Mouse (Mus musculus) liver, adult 2 months (tissue): ENCODE measurements around the gene Dbr1.

Experiments used
- CTCF ChIP-seq: fragments of 200-500 bp; IDR thresholded peaks from 2 replicates; pipeline ENCODE4 v1.5.1; 2011; ENCODE audit warnings: low read depth, low read length, control low read depth
- POLR2A ChIP-seq: fragments of 200-500 bp; IDR thresholded peaks from 2 replicates; pipeline ENCODE4 v1.6.1; 2011; ENCODE audit warnings: low read length, control low read depth; ENCODE audit not compliant: insufficient read depth; ENCODE audit errors: extremely low read depth

- TF ChIP-seq CTCF (no peak), POLR2A (no peak)
These were observed 16.1 kb upstream of the Dbr1 start for GRCm38 (mm10) chr9:99559557-99559904.
